In the genomic region with DNA sequence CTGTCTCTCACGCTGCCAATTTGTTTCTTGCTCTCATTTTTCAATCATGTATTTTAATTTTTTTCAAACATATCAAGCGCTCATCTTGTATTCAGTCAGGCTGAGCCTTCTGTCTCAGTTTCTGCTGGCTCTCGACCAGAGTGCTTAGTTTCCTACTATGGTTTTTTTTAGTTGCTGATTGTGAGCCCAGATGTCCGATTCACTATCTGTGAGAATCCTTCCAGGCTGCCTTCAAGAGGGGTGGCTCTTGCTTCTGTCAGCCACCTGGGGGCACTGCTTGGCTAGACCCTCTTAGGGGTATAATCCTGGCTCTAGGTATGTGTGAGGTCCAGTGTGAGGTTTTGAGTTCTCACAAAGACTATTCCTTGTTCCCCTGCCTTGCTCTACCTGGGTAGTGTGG, we compare ENCODE assay signal across 9 mouse cellular contexts. TPM values are rescaled to one million over a fixed set of nuclear protein-coding genes. Genes with fewer than 3 reads are reported as not detected.
DNase-seq lines count a peak whose midpoint lies in the region; ATAC-seq and TF ChIP-seq lines count a peak whose summit lies in the region.
"Had no signal": no experiment of that assay in that cellular context is flagged by ENCODE, and none has a peak within 500 bp of the region (broad histone marks: within the 10 kb centered on the region; RNA-seq: fewer than 3 reads in every experiment).

No protein-coding gene starts in this region.

- no peak overlapping the region for H3K27ac ChIP-seq in lung, postnatal 0 days (ENCODE audit: low read length)

- no peak for DNase-seq in lung, postnatal 0 days (ENCODE audit: low spot score)
- no peak for DNase-seq in lung, postnatal 25 days (ENCODE audit: low spot score)
- peak; percentile 67 to 77 for DNase-seq in cerebellum, postnatal 25 days
- DNase-seq in layer of hippocampus, postnatal 14 days (ENCODE audit: low spot score in 2 of 2): peak; percentile 55 to 82
- DNase-seq in right cerebral cortex, postnatal 25 days: peak; percentile 66
- DNase-seq in urinary bladder, postnatal 36 days (ENCODE audit: low spot score in 2 of 2): no peak
- DNase-seq in ovary, postnatal 10 days (ENCODE audit: low spot score): no peak

- peak; percentile 30 for TF ChIP-seq CTCF in lung, postnatal 0 days (IDR thresholded peaks at IDR 0.05)

- WGBS in lung, postnatal 0 days: 50% methylated on average over 4 of the region's 4 CpGs

- H3K9me3 ChIP-seq in lung, postnatal 0 days (ENCODE audit: low read length): no peaks in the 10 kb centered on the region
- H3K9me3 ChIP-seq: megakaryocyte, embryonic 14.5 days had no signal

- no peak overlapping the region for H3K9ac ChIP-seq in lung, postnatal 0 days (replicated peaks; ENCODE audit: low read depth)

- H3K4me2 ChIP-seq in lung, postnatal 0 days (replicated peaks; ENCODE audit: low read depth, low read length): no peak overlapping the region

- no peak overlapping the region for H3K4me3 ChIP-seq in lung, postnatal 0 days (ENCODE audit: low read depth, low read length)
- H3K4me3 ChIP-seq: megakaryocyte, embryonic 14.5 days had no signal

- ATAC-seq in lung, postnatal 0 days: no peak
- ATAC-seq in erythroid progenitor cell, adult 5-6 weeks (replicated peaks; ENCODE audit: low FRiP score, poor library complexity, severe bottlenecking): no peak

- no peak for TF ChIP-seq EP300 in lung, postnatal 0 days (IDR thresholded peaks at IDR 0.05)

- H3K27me3 ChIP-seq in lung, postnatal 0 days (replicated peaks; ENCODE audit: insufficient read depth, low read length): no peaks in the 10 kb centered on the region

- no peaks in the 10 kb centered on the region for H3K36me3 ChIP-seq in lung, postnatal 0 days (ENCODE audit: insufficient read depth, low read length)

- no peaks in the 10 kb centered on the region for H3K4me1 ChIP-seq in lung, postnatal 0 days (ENCODE audit: insufficient read depth, low read depth, low read length)

RNA-seq across cellular contexts. Expression of a gene that starts 46.4 kb away (rescaled TPM):
- polyA plus RNA-seq in lung, postnatal 0 days (2015; fragmentation: Nextera tagmentation; extraction: Ambion mirVana): 61.4 and 66.6 TPM in 2 replicates
- 10 to 100 TPM; 24.2 to 24.5 TPM for total RNA-seq in layer of hippocampus, postnatal 14 days (2021)
- total RNA-seq in erythroid progenitor cell, adult 5-6 weeks (2015; ENCODE audit: low replicate concordance): 4.0 and 6.7 TPM in 2 replicates
- total RNA-seq in erythroid progenitor cell, adult 5-6 weeks (2017; ENCODE audit: low replicate concordance): 2.1 and 2.2 TPM in 2 replicates

Comparison
In these comparisons a context has a peak if more than half of its experiments do, and no peak if none do; other contexts are left out.
1. DNase-seq: peak in cerebellum, postnatal 25 days (2 of 2), layer of hippocampus, postnatal 14 days (2 of 2) and right cerebral cortex, postnatal 25 days (single experiment); none in lung, postnatal 0 days (single experiment), lung, postnatal 25 days (single experiment), urinary bladder, postnatal 36 days (0 of 2) and ovary, postnatal 10 days (single experiment).